Mouse (Mus musculus) neural tube, embryonic 10.5 days (tissue): Measurements from ENCODE around the gene Myo1d.

Source experiments
- DNase-seq: peaks from one replicate; pipeline ENCODE4 v3.0.0-alpha.2; 2017; ENCODE audit warnings: low spot score; ENCODE audit errors: extremely low spot score

The Myo1d gene

DNA sequence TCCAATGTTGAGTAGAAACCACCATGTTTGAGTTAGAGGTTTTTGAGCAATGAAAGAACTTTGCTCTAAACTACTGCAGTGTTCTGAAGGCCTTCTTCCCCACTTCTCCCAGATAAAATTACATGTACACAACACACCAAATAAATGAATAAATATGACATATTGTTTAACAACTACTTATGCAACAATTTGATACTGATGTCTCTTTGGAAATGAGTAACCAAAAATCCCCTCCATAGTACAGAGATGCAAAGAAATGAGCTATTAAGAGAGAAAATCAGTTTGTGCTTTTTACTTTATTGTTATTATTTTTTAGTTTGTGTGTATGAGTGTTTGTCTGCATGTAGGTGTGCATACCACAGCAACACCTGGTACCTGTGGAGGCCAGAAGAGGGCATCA lies 273.3 kb downstream of the Myo1d start:
- DNase-seq, result no peak

DNA sequence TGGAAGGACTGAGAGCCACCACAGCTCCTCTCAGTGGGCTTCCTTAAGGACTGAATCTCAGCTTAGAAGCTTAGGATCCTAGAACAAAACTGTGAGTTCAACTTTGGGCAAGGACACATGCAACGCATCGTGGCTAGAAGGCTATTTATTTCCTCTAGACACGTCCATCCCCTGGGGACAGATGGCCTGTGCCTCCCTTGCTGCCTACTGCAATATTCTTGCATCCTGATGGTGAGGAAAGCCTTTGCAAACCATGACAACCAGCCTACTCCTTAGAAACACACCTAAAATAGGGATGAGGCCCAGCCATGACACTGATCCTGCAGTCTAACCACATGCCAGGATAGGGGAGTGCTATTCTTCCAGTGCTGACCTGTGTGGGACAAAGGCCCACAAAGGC lies 274.2 kb downstream of the Myo1d start:
- DNase-seq, result no peak

DNA sequence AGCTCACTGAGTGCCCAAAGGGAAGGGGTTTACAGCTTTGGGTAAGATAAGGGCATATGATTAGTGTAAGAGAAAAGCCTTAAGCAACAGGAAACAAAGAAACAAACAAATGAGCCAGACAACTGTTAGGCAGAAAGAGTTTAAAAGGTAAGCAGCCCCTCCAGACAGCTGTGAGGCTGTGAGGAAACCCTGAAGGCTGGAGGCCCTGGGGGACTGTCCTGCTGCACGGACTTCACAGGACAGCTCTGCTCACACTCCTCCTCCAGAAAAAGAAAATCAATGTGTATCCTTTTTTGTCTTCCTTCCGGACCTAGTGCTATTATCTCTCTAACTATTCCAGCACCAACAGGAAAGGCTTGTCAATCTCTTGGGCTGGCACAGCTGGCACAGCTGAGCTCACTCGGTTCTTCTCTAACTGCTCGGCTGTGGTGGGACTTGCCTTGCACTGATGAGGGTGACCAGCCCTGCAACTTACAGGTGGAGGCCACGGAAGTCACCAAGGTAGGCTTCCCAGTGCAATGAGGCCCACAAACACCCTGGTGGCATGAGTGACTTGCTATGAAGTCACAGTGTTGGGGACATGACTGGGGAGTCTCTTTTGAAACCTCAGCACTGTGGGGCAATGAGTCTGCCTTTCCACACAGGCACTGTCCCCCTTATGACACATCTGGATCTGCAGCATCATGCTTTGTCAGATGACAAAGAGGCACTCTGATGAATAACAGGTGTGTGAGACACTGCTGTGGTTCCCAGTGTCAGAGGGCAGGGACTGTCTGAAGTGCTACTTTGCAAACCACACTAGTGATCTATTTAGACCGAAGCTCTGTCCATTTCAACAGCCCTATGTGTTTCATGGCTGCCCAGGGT lies 275.1 kb downstream of the Myo1d start:
- no peak for DNase-seq

DNA sequence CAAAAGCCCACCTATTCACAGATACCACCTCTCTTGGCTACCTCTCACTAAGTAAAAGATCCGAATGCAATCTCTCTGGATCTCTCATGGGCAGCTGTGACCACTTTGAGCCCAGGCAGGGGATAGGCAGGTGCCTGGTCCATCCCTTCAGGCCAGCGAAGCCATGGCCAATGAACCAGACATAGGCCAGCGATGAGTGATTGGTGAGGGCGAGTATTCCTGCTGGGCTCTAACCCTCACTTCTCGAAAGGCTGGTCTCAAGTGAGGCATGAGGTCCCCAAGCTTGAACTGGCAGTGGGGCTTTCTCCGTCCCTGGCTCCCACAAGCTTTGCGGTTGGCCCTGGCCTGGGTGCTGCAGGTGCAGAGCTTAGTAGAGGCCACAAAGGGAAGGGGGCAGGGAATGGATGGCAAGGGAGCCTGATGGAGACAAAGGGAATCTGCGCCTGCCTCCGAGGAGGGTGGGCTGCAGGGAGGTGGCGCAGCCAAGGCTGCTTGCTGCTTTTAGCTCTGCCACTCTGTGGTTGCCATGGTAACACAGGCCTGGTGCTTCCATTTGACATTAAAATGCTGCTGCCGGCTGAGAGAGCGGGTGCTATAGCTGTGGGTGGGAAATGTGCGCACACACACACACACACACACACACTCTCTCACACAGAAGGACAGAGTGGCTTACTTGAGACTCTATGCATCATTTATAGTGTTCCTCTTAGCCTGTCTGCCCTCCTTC lies 275.9 kb downstream of the Myo1d start:
- peak; percentile 72 for DNase-seq

DNA sequence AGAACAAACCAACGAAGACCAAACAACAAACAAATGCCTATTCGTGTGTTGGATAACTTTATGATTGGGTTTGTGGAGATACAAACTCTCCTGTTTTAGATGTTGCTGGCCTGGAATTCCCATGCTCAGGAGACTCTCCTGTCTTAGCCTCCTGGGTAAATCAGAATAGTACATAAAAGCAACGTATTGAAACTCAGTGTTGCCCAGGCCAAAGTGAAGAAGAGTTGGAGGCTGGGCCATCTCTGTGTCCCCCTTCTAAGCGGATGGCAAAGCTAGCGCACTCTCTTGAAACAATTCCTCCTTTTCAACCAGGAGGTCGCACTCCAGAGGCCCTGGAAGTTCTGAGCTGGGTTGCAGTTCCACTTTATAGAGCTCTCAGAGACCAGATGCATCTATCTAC lies 276.5 kb downstream of the Myo1d start:
- DNase-seq, result no peak

DNA sequence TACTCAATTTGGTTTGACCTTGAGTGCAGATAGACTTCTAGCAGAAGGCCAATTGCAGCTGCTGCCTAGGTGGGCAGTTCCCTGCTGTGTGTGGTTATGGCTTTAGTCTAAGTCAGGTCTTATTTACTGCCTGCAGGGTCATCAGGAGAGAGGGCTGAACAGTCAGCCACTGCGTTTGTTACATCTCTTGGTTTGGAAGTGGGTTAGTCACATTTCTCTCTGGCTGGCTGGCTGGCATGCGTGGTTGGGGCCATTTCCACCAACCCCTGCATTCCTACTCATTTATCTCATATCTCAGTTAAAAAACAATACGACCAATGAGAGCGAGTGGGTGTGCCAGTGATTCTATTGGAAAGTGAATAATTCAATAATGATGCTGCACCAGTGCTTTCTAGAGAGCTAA lies 280.3 kb downstream of the Myo1d start:
- DNase-seq, result no peak

DNA sequence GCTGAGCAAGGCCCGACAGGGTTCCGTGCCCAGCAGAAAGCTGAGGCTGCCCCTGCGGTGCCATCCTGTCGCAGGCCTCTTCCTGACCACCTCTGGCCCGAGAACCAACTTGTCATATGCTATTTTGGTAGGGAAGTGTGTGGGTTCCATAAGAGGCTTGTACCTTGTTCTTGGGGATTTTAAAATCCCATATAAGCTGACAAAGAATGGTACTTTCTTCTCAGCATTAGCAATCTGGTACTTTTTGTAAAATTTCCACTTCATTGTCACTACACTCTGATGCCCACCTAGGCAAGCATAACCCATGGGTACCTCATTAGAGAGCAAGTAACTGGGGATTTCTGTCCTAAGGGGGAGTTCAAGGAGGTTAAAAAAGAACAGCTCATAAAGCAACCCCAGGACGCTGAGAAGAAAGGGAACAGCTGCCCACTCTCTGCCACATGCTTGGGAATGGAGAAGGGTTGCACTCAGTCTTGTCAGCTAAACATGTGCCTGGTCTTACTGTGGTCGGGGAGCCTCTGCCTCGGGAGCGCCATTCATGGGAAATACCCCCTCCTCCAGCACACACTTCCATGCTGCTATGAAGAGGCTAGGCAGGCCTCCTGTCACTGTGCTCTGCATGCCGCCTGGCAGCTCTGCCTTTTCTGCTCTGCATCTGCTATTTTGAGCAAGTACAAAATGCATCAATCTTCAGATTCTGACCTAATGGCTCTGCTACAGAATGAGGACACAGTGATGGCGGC lies 281.3 kb downstream of the Myo1d start:
- no peak for DNase-seq

DNA sequence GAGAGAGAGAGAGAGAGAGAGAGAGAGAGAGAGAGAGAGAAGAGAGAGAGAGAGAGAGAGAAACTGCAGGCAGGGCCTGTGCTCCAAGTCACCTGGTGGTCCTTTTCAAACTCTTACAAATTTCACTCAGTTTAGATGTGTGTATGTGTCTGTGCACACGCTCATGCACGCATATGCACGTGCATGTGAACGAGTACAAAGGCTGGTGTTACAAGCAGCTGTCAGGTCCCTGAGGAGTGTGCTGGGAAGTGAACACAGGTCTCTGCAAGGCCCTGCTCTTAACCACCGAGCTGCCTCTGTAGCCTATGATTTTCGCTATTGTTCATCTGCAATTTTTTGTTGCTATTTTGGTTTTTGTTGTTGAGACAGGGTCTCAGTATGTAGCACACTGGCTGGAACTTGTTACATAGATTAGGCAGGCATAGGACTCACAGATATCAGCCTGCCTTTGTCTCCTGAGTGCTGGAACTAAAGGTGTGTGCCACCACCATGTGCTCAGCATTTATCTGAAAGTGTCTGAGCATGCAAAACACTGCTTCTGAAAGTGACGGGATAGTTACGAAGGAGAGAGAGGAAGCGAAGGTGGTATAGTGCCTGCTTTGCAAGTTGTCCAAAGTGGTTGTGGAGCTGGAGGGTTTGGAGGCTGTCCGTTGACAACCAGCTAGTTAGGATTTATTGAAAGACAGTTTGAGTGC lies 282.5 kb downstream of the Myo1d start:
- DNase-seq, result no peak

DNA sequence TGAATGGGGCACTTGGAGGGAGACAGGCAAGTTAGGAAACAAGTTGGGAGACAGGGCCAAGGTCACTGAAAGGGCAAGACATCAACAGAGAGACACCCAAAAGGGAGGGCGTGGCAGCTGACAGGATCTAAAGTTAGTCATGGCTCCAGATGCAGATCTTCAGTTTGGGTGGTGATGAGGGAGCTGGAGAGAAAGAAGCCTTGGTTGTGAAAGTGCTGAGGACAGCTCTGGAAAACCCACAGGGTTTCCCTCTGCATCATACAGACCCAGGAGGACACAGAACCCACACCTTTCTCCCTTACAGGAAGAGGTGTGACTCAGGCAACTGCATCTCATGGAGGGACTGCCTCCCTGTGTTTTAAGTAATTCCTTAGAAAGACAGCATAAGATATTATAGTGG lies 283.2 kb downstream of the Myo1d start:
- no peak for DNase-seq

DNA sequence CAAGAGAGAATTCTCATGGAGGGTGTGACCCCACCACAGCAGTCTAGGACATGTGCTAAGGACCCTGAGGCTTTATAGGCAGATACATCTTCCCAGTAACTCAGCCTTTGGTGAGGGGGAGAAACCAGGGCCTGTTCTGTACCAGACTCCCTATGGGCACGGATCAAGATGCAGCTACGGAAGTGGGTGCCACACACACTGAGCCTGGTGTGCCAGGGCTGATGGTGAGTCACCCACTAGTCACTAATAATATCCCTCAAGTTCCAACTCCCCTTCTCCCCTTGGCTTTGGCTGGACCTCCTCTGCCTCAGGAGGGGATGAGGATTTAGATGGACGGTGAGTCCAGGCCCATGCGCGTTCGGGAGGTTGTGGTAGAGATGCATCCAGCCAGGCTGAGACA lies 283.9 kb downstream of the Myo1d start:
- DNase-seq, result no peak

DNA sequence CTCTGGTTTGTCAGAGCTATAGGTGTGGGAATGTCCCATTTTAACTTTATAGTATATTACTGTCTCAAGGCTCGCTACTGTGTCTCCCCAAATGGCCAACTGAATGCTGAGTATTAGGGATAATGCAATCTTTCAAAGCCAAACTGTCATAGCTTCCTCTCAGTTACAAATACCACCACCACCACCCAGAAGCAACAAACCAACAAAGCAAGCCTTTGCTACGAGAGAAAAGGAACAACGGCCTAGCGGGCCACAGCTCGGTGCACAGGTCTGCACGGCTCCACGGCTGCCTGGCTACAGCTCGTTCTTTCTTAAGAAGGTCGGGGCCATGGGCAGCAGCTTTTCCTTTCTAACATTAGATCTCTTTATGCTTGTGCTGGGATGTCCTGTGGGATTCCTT lies 285.0 kb downstream of the Myo1d start:
- no peak for DNase-seq

DNA sequence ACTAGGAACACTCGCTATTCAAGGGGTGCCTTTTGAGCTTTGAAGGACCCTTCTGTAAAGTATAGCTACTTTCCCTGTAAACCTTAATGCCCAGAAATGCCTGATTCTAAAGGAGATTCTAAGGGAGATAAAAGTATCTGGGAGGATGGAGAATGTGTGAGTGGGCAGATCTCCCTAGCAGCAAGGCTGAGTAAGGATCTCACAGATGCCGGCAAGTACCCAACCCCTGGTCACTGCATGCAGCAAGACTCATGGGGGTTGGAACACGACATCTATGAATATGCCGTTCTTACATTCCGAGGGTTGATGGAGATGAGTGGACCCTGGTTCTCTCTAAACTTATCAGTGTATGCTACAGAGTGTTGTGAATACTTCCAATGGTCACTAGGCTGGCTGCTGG lies 286.6 kb downstream of the Myo1d start:
- DNase-seq, result no peak

DNA sequence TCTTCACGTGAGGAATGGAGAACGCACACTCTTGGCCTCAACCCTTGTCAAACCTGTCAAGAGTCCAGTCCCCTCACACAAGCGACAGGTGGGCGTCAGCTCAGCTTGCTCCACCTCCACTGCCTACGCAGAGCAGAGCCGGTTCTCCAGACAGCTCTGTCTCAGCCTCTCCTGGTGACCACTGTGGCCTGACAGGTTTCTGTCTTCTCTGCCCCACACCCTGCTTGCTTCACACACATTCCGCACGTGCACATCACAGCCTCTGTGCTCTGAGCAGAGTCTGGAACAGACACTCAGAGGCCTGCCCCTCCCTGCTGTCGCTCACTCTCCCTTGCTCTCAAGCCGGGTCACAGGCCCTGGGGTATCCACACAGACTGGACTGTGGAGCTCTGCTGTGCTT lies 289.0 kb downstream of the Myo1d start:
- DNase-seq, result no peak

DNA sequence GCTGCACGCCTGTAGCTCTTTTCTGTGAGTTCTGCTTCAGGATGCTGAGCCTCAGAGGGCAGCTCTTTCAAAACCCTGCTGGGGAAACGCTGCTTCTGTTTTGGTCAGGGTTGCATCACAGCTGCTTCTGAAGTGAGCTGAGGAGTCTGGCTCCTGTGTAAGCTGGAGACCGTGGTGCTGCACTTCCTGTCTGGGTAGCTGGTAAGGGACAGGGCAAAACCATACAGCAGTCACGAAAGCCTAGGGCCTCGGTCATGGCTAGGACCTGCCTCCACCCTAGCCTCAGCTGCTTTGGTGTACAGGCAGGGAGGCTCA lies 290.0 kb downstream of the Myo1d start:
- no peak for DNase-seq

DNA sequence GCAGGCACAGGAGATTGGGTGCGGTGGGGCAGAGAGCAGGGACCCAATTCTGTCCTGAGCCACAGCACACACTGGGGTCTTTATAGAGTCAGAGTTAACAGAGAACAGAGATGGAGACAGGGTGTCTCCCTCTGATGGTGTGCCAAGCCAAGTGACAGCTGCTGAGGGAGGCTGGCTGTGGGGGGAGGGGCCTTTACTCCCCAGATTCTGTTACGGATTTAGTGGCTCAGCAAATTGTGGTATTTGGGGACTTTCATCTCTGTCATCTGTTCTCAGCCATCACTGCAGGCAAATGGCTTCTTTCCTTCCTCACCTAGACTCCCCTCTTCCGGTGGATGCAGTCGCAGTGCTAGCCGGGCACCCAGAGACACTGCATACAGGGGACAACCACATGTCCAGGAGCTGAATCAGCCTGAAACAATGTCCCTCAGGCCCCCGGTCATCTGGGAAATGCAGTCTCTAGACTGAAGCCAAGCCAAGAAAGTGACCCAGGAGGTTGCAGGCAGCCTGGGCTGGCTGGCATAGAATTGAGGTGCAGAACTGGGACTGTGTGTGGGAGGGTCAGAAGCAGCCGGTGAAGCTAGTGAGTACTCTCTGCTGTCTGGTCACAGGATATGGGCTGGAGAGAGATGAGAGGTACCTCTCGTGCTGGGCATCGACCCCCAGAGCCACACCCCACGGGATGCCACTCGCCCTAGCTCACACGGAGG lies 290.5 kb downstream of the Myo1d start:
- DNase-seq, result no peak

DNA sequence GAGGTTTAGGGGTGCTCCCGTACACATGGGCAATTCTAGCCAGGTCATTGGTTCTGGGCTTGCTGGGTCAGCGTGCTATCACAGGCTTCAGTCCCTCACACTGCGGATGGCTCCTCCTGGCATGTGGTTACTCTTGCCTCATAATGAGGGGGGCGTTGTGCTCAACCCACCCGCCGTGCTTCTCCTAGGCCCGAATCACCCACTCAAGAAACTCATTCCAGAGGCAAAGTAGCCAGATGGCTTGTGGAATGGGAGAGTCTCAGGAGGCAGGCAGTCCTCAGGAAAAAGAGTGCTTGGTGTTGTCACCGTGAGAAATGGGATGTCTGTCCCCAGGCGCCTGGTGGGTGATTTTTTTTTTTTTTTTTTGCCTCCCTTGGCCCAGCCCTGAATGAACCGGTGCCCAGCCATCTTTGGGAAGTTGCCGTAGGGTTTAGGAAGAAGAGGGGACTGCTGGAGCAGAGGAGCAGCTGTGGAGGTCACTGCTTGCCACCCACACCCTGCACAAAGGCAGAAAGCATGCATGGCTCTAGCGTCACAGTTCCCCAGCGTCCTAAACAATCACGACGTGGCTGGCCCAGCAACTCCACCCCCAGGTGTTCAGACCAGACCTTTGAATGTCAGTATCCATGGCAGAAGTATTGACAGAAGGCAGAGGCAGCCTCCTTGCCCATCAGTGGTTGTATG lies 291.8 kb downstream of the Myo1d start:
- DNase-seq, result no peak

DNA sequence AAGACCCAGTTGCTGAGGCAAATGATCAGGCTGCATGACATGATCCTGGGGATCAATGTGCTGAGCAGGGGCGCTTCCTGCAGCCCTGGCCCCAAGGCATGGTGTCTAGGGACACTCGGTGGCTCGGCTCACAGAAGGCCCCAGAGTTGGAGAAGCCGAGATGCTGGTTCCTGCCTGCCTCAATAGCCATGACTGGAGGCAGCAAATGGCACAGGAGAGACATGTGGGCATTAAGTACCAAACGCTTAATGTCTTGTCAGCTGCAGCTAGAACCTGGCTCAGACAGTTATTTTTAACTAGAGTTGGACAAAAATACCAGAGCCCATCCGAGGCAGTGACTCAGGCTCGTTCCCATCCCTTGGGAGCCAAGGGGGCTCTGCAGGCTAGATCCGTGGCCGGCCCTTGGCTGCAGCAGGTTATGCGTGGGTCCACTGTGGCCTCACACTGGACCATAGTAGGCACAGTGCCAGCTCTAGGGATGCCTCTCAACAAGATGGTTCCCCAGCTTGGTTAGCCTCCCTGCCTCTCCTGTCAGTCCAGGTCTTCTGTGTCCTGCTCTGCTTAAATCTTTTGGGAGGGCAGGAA lies 294.1 kb downstream of the Myo1d start:
- no peak for DNase-seq

DNA sequence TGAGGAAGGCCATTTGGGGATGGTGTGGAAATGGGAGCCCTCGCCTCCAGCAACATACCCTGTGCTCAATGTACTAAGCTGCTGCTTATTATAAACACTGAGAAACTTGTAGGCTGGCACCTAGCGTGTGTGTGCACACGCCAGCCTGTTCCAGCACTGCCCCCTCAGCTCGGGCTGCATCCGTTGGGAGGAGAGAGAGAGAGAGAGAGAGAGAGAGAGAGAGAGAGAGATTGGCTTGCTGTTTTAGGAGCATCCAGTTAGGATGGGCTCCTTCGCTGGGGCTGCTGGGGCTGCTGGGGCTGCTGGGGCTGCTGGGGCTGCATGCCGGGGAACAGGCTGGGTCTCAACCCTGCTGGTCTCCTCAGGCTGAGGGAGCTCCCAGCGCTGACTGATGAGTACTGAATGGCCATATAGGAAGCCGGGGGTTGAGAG lies 294.7 kb downstream of the Myo1d start:
- no peak for DNase-seq

DNA sequence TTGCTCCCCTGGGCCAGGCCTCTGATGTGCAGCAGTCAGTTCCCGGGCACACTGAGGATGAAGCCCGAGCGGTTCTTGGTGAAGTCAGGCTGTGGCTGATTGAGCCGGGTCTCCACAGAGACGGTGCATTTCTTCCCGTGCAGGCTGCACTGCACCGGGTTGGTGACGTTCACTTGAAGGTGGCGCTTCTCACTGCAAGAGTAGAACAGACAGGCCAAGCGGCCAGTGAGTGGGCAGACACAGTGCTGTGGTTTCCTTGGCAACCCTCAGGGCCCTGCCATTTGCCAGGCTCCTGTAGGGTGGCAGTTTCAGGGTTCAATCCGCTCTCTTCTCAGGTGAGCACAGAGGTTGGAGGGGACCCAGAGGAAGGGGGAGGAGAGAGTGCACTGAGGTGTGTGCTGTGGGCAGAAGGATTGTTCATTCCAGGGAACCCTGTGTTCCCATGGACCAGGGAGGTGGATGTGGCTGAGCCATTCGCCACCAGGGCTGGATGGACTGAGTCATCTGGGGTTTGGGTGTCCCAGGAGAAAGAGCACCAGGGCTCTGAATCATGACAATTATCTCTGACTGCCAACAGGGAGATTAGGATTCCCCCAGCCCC lies 295.5 kb downstream of the Myo1d start:
- DNase-seq, result no peak
